Mouse (Mus musculus) E14TG2a.4 (cell line): ENCODE results near the gene Sgo1.

Experiments used
- H3K27me3 ChIP-seq: 2 replicates; pipeline ENCODE4 v1.6.1; 2014; ENCODE audit warnings: low read length, control low read depth; ENCODE audit not compliant: insufficient read depth
- H3K36me3 ChIP-seq: 2 replicates; pipeline ENCODE4 v1.6.1; 2014; ENCODE audit warnings: low read length, control low read depth; ENCODE audit not compliant: insufficient read depth
- H3K4me1 ChIP-seq: replicated peaks from 2 replicates; pipeline ENCODE4 v1.6.1; 2014; ENCODE audit warnings: low read depth, low read length, control low read depth
- H3K4me3 ChIP-seq: replicated peaks from 2 replicates; pipeline ENCODE4 v1.5.1; 2014; ENCODE audit warnings: mild to moderate bottlenecking, low read length
- H3K9me3 ChIP-seq: 2 replicates; pipeline ENCODE4 v1.6.1; 2014; ENCODE audit warnings: low read length, control low read depth
- CTCF ChIP-seq: conservative IDR thresholded peaks from 2 replicates; pipeline ENCODE4 v1.5.1; 2014; ENCODE audit warnings: low read length
- NANOG ChIP-seq: IDR thresholded peaks from 2 replicates; pipeline ENCODE4 v1.6.1; 2014; ENCODE audit warnings: borderline replicate concordance, low read length, mixed read lengths
- POU5F1 ChIP-seq: IDR thresholded peaks from 2 replicates; pipeline ENCODE4 v1.6.1; 2014; ENCODE audit warnings: low read length, borderline replicate concordance

The Sgo1 gene

GRCm38 (mm10) chr17:53678716-53679115 is 10.4 kb downstream of the Sgo1 start:
- no peaks in the 10 kb centered on the region for H3K27me3 ChIP-seq
- peaks cover 50% of the 10 kb centered on the region for H3K4me1 ChIP-seq
- peaks cover 99% of the 10 kb centered on the region for H3K36me3 ChIP-seq
- no peak for TF ChIP-seq NANOG
- peak; percentile 27 for TF ChIP-seq CTCF
- no peak for TF ChIP-seq POU5F1
- no peaks in the 10 kb centered on the region for H3K9me3 ChIP-seq
- H3K4me3 ChIP-seq, result no peak overlapping the region; the same call in 1 of the 2 replicates

- Histone ChIP-seq H3K4me1 (peaks cover 3% of the 10 kb centered on the region; the same call in 1 of the 2 replicates), H3K36me3 (peaks cover 96% of the 10 kb centered on the region)
- TF ChIP-seq POU5F1 (no peak), NANOG (no peak), CTCF (no peak)
Measured at GRCm38 (mm10) chr17:53670453-53670852, 18.7 kb downstream of the Sgo1 start.

GRCm38 (mm10) chr17:53664703-53665382 is 24.3 kb downstream of the Sgo1 start:
- no peaks in the 10 kb centered on the region for H3K9me3 ChIP-seq
- peaks cover 2% of the 10 kb centered on the region for H3K4me1 ChIP-seq
- no peak overlapping the region for H3K4me3 ChIP-seq
- no peaks in the 10 kb centered on the region for H3K27me3 ChIP-seq
- TF ChIP-seq POU5F1 (no peak), NANOG (no peak), CTCF (no peak)
- H3K36me3 ChIP-seq, result peaks cover 94% of the 10 kb centered on the region

More at GRCm38 (mm10) chr17:53670453-53670852, 18.7 kb downstream of the Sgo1 start:
- Histone ChIP-seq H3K4me3 (no peak overlapping the region), H3K9me3 (no peaks in the 10 kb centered on the region), H3K27me3 (no peaks in the 10 kb centered on the region)

GRCm38 (mm10) chr17:53664267-53664666 is 24.9 kb downstream of the Sgo1 start:
- Histone ChIP-seq H3K27me3 (no peaks in the 10 kb centered on the region), H3K4me3 (no peak overlapping the region), H3K4me1 (peaks cover 8% of the 10 kb centered on the region), H3K36me3 (peaks cover 94% of the 10 kb centered on the region), H3K9me3 (no peaks in the 10 kb centered on the region)
- no peak for TF ChIP-seq NANOG
- TF ChIP-seq POU5F1, result no peak
- TF ChIP-seq CTCF, result no peak

- no peaks in the 10 kb centered on the region for H3K27me3 ChIP-seq
Measured at GRCm38 (mm10) chr17:53661056-53661840, 27.9 kb downstream of the Sgo1 start.

GRCm38 (mm10) chr17:53659738-53660137 is 29.4 kb downstream of the Sgo1 start:
- Histone ChIP-seq H3K36me3 (peaks cover 91% of the 10 kb centered on the region), H3K4me1 (peaks cover 42% of the 10 kb centered on the region), H3K9me3 (no peaks in the 10 kb centered on the region), H3K27me3 (no peaks in the 10 kb centered on the region), H3K4me3 (no peak overlapping the region)
- TF ChIP-seq NANOG, result no peak
- TF ChIP-seq POU5F1, result no peak
- no peak for TF ChIP-seq CTCF

More at GRCm38 (mm10) chr17:53661056-53661840, 27.9 kb downstream of the Sgo1 start:
- peaks cover 91% of the 10 kb centered on the region for H3K36me3 ChIP-seq
- no peak overlapping the region for H3K4me3 ChIP-seq
- TF ChIP-seq CTCF, result no peak
- no peak for TF ChIP-seq POU5F1
- TF ChIP-seq NANOG, result no peak
- peaks cover 32% of the 10 kb centered on the region for H3K4me1 ChIP-seq
- no peaks in the 10 kb centered on the region for H3K9me3 ChIP-seq

- no peaks in the 10 kb centered on the region for H3K27me3 ChIP-seq
- peaks cover 42% of the 10 kb centered on the region for H3K4me1 ChIP-seq
- no peaks in the 10 kb centered on the region for H3K9me3 ChIP-seq
- no peak for TF ChIP-seq NANOG
- TF ChIP-seq CTCF, result no peak
- TF ChIP-seq POU5F1, result no peak
- H3K4me3 ChIP-seq, result no peak overlapping the region
- peaks cover 91% of the 10 kb centered on the region for H3K36me3 ChIP-seq
Measured at GRCm38 (mm10) chr17:53659230-53659629, 29.9 kb downstream of the Sgo1 start.

- H3K4me1 ChIP-seq, result peaks cover 42% of the 10 kb centered on the region
- no peak overlapping the region for H3K4me3 ChIP-seq
- TF ChIP-seq POU5F1, result no peak
- TF ChIP-seq NANOG, result no peak
- no peak for TF ChIP-seq CTCF
Measured at GRCm38 (mm10) chr17:53658668-53659067, 30.5 kb downstream of the Sgo1 start.

More at GRCm38 (mm10) chr17:53658668-53659067, 30.5 kb downstream of the Sgo1 start:
- no peaks in the 10 kb centered on the region for H3K27me3 ChIP-seq
- peaks cover 91% of the 10 kb centered on the region for H3K36me3 ChIP-seq
- no peaks in the 10 kb centered on the region for H3K9me3 ChIP-seq
